Mouse (Mus musculus) embryonic fibroblast, embryonic 13.5 days (primary cell): ENCODE results near the gene 2010300C02Rik. TPM values are rescaled to one million over a fixed set of nuclear protein-coding genes. Genes with fewer than 3 reads are reported as not detected.

Experiments used
- H3K27ac ChIP-seq: 2 replicates; pipeline ENCODE4 v1.5.1; 2012; ENCODE audit warnings: low read length, control low read depth, inconsistent platforms; ENCODE audit not compliant: insufficient read depth
- H3K4me1 ChIP-seq: 2 replicates; pipeline ENCODE4 v1.6.1; 2011; ENCODE audit warnings: low read length; ENCODE audit not compliant: control insufficient read depth, insufficient read depth
- H3K4me3 ChIP-seq: 2 replicates; pipeline ENCODE4 v1.5.1; 2011; ENCODE audit warnings: mild to moderate bottlenecking, control low read depth, low read length; ENCODE audit not compliant: insufficient read depth
- CTCF ChIP-seq: IDR thresholded peaks from 2 replicates; pipeline ENCODE4 v1.5.1; 2011; ENCODE audit warnings: mild to moderate bottlenecking, control low read depth, low read length, moderate library complexity, borderline replicate concordance; ENCODE audit not compliant: insufficient read depth
- POLR2A ChIP-seq: IDR thresholded peaks from 2 replicates; pipeline ENCODE4 v1.6.1; 2011; ENCODE audit warnings: low read depth, mild to moderate bottlenecking, control low read depth, low read length, moderate library complexity
- polyA plus RNA-seq: library from polyadenylated mRNA; stranded (reverse); fragments of >200 nt; gene quantifications from 2 replicates; pipeline ENCODE4 v1.2.4, GENCODE M21; 2011; ENCODE audit warnings: low read depth; ENCODE audit not compliant: missing spikeins, insufficient read length

2010300C02Rik gene
- polyA plus RNA-seq = 0.18 TPM in 1 of 2 replicates, not detected in the other

DNA sequence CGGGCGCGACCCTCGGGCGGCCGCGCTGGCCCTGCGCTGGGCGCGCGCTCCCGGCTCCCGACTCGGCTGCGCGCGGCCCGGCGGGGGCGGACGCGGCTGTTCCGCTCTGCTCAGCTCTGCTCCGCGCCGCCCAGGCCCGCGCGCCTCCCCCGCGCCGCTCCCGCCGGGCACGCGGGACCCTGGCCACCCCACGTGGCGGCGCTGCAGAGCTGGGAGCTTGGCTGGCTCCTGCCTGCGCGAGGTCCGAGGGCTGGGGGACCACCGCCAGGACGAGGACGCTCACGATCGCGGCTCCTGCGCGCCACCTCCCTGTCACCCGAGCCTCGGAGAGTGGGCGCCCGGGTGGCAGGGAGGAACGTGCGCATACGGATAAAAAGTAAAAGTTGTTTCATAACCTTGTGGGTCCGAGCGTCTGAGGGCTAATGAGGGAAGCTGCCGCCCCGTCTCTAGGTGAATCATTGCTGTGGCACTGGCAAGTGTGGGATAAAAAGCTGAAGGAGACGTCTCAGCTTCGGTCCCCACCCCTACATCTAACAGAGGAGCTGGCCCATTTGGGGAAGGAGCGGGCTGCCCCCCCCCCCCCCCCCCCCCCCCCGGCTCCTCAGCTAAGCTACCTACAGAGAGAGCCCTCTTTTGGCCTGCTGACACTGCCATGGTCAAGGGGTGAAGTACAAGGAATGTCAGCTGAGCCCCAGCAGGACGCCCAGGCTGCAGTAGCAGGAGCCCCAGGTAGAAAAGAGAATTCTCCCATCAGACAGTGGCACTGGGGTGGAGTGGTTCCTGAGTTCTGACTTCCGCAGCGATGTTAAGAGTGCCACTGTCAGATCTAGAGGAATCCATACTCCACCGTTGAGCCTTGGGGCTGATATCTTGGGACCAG is at the start of gene 2010300C02Rik:
TSS of gene 2010300C02Rik (minus strand) at position 325 of the 880 bp plus-strand sequence.
- Histone ChIP-seq H3K27ac (no peak within 1 kb of the TSS), H3K4me3 (peak within 1 kb of the TSS; percentile 62)

DNA sequence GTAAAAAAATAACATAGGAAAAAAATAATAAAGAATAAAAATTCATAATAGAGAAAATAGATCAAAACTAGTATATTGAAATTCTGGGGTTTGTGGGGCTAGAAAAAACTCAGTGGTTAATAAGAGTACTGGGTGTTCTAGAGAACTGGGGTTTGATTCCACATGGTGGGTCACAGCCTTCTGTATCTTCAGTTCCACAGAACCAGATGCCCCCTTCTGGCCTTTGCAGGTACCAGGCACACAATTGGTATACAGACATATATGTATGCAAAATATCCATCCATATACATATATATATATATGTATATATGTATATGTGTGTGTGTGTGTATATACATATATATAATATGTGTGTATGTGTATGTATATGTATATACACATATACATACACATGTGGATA is 39.5 kb upstream of the 2010300C02Rik start:
- Histone ChIP-seq H3K27ac (no peak overlapping the region), H3K4me3 (no peak overlapping the region), H3K4me1 (no peaks in the 10 kb centered on the region)
- TF ChIP-seq POLR2A = no peak
- no peak for TF ChIP-seq CTCF

More for the DNA sequence above, at the start of gene 2010300C02Rik:
- no peaks in the 10 kb centered on the region for H3K4me1 ChIP-seq
- TF ChIP-seq CTCF (no peak; the same call in 1 of the 2 replicates), POLR2A (no peak)

DNA sequence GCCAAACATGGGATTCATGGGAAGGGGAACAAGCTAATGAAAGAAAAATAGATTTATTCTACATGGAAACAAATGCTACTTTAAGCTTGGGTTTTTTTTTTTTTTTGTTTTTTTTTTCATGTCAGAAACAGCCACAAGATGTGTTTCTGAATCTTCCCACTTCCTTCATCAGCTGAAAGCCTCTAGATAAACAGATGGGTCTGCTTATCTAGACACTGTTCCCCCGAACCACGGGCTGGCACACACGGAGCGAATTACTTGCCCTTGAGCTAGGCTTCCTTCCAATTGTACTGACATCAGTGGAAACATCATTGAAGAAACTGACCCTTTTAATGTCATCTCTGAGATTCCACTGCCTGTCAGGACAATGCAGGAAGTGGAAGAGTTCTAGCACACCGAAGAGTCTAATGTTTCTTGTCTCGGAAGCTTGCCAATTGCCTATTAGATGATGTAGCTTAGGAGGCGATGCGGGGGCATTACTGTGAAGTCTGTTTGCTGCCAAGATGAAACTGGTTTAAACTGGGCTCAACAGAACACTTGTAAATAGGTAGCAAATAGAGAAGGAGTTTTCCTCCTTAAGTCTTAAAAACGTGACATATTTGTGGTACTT is 24.9 kb upstream of the 2010300C02Rik start:
- Histone ChIP-seq H3K27ac (no peak overlapping the region), H3K4me3 (no peak overlapping the region), H3K4me1 (no peaks in the 10 kb centered on the region)
- TF ChIP-seq CTCF (no peak), POLR2A (no peak)

DNA sequence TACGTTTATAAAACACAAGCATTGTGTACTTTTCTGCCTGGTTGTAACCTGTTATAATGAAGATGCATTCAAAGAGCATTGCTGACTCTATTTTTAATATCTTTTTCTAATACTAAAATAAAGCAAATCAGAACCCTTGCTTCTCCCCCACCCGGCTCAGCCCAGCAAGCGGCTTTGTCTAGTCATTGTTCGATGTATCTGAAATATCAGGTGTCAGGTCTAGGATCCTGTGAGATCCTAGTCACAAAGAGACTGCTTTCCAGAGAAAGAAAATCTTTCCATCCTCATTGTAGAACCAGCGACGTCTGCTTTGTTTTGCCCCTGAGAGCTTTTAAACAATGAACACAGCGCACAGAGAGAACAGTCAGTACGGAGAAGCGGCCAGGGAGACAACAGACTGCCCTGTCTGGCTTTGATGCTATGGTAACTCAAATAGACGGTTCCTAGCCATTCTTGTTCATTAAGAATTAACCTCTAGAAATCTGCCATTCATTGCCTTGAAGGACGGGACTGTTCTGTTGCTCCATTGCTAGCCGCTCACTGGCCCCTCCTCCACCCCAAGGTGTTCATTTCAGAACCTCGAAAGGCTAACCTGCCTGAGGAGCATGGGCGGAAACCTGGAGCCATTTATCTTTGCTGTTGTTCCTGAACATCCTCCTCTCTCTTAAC is 22.9 kb upstream of the 2010300C02Rik start:
- Histone ChIP-seq H3K27ac (no peak overlapping the region), H3K4me1 (no peaks in the 10 kb centered on the region), H3K4me3 (no peak overlapping the region)
- TF ChIP-seq CTCF = no peak
- TF ChIP-seq POLR2A = no peak

DNA sequence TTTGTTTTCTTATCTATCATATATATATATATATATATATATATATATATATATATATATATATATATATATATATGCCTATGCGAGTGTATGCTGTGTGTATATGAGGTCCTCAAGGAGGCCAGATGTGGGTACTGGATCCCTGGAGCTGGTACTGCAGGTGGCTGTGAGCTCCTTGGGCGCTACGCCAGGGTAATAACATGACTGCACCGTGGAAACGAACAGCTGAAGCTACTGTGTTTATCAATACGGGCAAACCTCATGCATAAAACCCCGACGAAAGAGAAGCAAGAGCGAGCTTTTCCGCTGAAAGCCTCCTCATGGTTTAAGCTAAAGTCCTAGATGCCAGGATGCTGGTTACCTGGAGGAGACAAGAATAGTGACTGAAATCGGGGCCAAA is 22.2 kb upstream of the 2010300C02Rik start:
- Histone ChIP-seq H3K27ac (no peak overlapping the region), H3K4me1 (no peaks in the 10 kb centered on the region), H3K4me3 (no peak overlapping the region)
- TF ChIP-seq CTCF (no peak), POLR2A (no peak)

DNA sequence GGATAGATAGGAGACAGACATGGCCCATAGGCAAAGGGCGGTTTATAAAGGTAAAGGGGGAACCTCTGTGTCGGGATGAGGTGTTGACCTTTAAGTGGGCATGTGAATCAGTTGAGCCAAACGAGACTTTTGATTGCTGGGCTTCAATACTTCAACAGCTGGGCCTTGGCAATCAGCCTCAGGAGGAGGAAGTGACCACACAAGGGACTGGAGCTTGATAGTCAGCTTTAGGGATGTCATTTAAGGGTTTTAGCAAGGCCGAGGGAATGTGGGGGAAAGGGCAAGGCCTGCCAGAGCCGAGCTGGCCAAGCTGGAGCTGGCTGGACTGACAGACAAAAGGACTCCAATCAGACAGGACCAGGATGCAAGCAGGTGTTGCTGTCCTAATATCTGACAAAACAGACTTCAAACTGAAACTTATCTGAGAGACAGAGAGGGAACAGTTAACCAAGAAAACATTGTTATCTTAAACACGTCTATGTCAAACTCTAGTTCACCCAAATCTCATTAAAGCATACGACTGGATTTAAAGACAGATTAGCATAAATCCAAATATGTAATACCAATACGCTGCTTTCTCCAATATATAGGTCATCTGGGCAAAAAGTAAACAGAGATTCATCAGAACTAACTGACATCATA is 20.4 kb upstream of the 2010300C02Rik start:
- H3K27ac ChIP-seq = no peak overlapping the region
- no peaks in the 10 kb centered on the region for H3K4me1 ChIP-seq
- TF ChIP-seq CTCF (no peak), POLR2A (no peak)
- no peak overlapping the region for H3K4me3 ChIP-seq

DNA sequence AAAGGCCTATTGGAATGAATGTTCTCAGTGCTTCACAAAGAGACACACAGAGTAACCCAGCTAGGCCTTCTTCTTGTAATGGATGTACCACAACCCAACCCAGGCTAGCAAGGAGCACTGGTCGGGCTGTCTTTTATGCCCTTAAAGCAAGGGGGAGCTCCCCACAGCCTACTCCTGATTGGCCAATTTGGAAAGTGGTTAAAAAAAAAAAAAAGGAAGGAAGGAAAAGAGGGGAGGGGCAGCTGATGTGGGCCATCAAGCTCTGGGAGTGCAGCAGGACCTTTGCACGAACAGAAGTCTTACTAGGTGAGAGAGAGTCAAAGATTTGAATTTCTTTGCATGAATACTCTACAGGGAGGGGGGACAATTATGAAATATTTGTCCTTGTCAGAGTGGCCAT is 19.0 kb upstream of the 2010300C02Rik start:
- Histone ChIP-seq H3K27ac (no peak overlapping the region), H3K4me3 (no peak overlapping the region), H3K4me1 (no peaks in the 10 kb centered on the region)
- no peak for TF ChIP-seq CTCF
- no peak for TF ChIP-seq POLR2A

DNA sequence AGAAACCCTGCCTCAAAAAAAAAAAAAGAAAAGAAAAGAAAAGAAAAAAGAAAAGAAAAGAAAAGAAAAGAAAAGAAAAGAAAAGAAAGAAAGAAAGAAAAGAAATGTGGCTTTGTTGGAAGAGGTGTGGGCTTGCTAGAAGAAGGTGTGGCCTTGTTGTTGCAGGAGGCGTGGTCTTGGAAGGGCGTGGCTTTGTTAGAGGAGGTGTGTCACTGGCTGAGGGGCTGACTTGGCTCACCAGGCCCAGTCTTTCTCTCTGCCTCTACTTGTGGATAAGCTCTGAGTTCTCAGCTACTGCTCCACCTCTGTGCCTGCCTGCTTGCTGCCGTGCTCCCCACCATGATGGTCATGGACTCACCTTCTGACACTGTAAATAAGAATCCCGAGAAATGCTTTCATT is 17.2 kb upstream of the 2010300C02Rik start:
- Histone ChIP-seq H3K27ac (no peak overlapping the region), H3K4me3 (no peak overlapping the region), H3K4me1 (no peaks in the 10 kb centered on the region)
- no peak for TF ChIP-seq CTCF
- no peak for TF ChIP-seq POLR2A

DNA sequence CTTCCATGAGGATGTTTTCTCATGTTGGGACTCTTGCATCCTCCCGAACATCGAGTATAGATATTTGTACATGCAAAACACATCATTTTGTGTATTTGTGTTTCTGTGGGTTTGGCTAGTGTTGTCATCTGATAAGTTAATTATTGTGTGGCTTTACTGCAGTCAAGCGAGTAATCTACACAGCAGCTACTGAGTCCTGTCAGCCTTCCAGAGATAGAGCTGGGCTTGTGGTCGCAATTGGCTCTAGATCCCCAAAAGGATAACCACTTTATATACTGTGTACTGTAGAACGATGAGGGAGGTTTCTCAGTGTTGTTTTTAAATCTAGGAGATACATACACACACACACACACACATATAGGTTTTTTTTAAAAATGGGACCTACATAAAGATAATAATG is 16.0 kb upstream of the 2010300C02Rik start:
- no peak for TF ChIP-seq CTCF
- TF ChIP-seq POLR2A = no peak
- no peak overlapping the region for H3K4me3 ChIP-seq
- H3K27ac ChIP-seq = no peak overlapping the region
- H3K4me1 ChIP-seq = no peaks in the 10 kb centered on the region
